Mouse (Mus musculus) fibroblast of lung, adult 2 months (primary cell): ENCODE data around the gene Gpc4.
A peak's percentile ranks its signal among the peaks of the same experiment; 100 is the strongest.

ENCODE experiments used
- DNase-seq: peaks from one replicate; pipeline ENCODE4 v3.0.0-alpha.2; 2011; ENCODE audit warnings: low read depth

Gene Gpc4

DNA sequence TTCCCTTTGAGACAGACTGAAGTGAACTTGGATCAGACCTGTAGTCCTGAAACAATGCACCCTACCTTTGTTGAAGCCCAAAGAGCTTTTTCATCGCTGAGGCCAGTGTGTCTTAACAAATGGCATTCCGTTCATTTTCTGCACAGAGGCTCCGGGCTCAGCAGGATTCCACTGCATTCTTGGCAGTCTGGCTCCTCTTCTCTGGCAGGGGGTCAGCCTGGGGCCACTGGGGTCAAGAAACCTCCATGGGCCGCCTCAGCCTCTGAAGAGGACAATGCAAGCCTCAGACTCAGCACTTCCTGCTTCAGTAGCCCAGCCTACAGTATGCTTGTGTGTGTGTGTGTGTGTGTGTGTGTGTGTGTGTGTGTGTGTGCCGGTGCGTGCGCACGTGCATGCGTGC lies 147.4 kb downstream of the Gpc4 start:
- DNase-seq, result peak; percentile 10
